Mouse (Mus musculus) testis, adult 2 months (tissue): ENCODE results near the gene Igsf8. TPM values are rescaled to one million over a fixed set of nuclear protein-coding genes. Genes with fewer than 3 reads are reported as not detected.

Experiments used
- H3K27ac ChIP-seq: fragments of 200-500 bp; 2 replicates; pipeline ENCODE4 v1.5.1; 2012; ENCODE audit warnings: low read depth, low read length; ENCODE audit not compliant: control insufficient read depth, insufficient read depth
- H3K27me3 ChIP-seq: fragments of 200-500 bp; 2 replicates; pipeline ENCODE4 v1.6.1; 2012; ENCODE audit warnings: mild to moderate bottlenecking, low read length, moderate library complexity; ENCODE audit not compliant: control insufficient read depth, insufficient read depth
- H3K36me3 ChIP-seq: fragments of 200-500 bp; 2 replicates; pipeline ENCODE4 v1.6.1; 2012; ENCODE audit warnings: mild to moderate bottlenecking, low read length; ENCODE audit not compliant: control insufficient read depth, insufficient read depth
- H3K4me1 ChIP-seq: fragments of 200-500 bp; 2 replicates; pipeline ENCODE4 v1.6.1; 2012; ENCODE audit warnings: low read length; ENCODE audit not compliant: control insufficient read depth, insufficient read depth
- H3K4me3 ChIP-seq: fragments of 200-500 bp; 2 replicates; pipeline ENCODE4 v1.5.1; 2012; ENCODE audit warnings: low read depth, mild to moderate bottlenecking, low read length, moderate library complexity, mixed read lengths; ENCODE audit not compliant: control insufficient read depth
- CTCF ChIP-seq: fragments of 200-500 bp; IDR thresholded peaks from 2 replicates; pipeline ENCODE4 v1.5.1; 2012; ENCODE audit warnings: low read depth, mild to moderate bottlenecking, inconsistent platforms, low read length, moderate library complexity; ENCODE audit not compliant: control insufficient read depth, insufficient read depth, insufficient replicate concordance
- POLR2A ChIP-seq: fragments of 200-500 bp; IDR thresholded peaks from 2 replicates; pipeline ENCODE4 v1.6.1; 2012; ENCODE audit warnings: low read depth, mild to moderate bottlenecking, inconsistent platforms, low read length, moderate library complexity; ENCODE audit not compliant: control insufficient read depth
- polyA plus RNA-seq: library from polyadenylated mRNA; depleted of rRNA; stranded (reverse); fragments of >200 nt; gene quantifications from 2 replicates; pipeline ENCODE4 v1.2.3, GENCODE M21; 2012

Igsf8 gene
- polyA plus RNA-seq, 1 experiment: 52.2 TPM

DNA sequence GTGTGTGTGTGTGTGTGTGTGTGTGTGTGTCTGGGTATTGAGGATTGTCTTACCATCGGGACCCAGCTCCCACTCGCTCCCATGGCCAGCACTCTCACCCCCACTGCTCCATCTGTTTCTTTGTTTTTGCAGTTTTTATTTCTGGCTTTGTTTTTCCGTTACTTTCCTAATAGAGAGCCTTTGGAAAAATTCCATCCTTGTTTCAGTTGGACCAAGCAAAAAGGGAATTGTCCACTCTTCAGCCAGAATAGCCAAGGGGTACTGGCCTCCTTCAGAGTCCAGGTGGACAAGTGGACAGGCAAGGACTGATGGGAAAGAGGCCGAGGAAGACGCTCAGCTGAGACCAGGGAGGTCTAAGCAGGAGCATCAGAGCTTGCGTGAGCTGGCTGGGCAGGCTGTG is 45.4 kb downstream of the Igsf8 start:
- no peak for TF ChIP-seq POLR2A
- no peak for TF ChIP-seq CTCF
- Histone ChIP-seq H3K4me1 (peaks cover 2% of the 10 kb centered on the region), H3K36me3 (no peaks in the 10 kb centered on the region), H3K27ac (peak overlapping the region; percentile 33; the same call in 1 of the 2 replicates), H3K27me3 (no peaks in the 10 kb centered on the region), H3K4me3 (no peak overlapping the region)

DNA sequence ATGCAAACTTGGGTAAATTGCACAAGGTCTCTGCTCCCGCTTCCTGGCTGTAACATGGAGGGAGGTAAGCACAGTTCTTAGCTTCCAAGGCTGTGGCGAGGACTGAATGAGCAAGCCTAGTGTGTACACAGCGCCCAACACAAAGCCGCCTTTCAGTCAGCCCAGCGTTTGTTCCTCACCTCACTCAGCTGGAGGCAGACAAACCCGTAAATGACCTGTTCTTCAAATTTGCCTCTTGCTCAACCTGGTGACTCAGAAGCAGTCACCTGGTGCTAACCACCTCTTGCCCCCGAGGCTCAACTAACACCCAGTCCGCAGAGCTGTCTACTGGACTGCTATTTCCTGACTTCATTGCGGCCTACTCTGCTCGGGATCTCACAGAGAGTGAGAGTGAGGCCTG is 46.5 kb downstream of the Igsf8 start:
- H3K27me3 ChIP-seq: no peaks in the 10 kb centered on the region
- H3K4me3 ChIP-seq: no peak overlapping the region
- no peak overlapping the region for H3K27ac ChIP-seq
- H3K4me1 ChIP-seq: peaks cover 2% of the 10 kb centered on the region
- no peaks in the 10 kb centered on the region for H3K36me3 ChIP-seq
- TF ChIP-seq POLR2A: no peak
- no peak for TF ChIP-seq CTCF

DNA sequence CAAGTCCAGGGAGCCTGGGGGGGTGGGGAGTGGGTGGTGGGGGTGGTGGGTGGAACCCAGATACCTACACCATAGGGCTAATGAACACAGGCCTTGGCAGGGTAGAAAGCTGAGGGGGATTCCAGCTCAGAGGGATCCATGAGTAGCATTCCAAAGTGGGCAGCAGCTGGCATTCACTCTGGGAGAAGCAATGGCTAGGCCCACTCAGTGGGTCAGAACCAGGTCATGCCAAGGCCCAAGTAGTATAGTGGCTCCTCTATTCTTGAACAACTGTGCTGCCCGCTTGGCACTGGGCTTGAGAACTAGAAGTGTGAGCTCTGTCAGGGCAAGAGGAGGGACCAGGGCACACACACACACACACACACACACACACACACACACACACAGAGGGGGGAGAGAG is 47.0 kb downstream of the Igsf8 start:
- Histone ChIP-seq H3K4me1 (peaks cover 5% of the 10 kb centered on the region), H3K27ac (no peak overlapping the region), H3K27me3 (no peaks in the 10 kb centered on the region), H3K4me3 (no peak overlapping the region), H3K36me3 (no peaks in the 10 kb centered on the region)
- no peak for TF ChIP-seq POLR2A

DNA sequence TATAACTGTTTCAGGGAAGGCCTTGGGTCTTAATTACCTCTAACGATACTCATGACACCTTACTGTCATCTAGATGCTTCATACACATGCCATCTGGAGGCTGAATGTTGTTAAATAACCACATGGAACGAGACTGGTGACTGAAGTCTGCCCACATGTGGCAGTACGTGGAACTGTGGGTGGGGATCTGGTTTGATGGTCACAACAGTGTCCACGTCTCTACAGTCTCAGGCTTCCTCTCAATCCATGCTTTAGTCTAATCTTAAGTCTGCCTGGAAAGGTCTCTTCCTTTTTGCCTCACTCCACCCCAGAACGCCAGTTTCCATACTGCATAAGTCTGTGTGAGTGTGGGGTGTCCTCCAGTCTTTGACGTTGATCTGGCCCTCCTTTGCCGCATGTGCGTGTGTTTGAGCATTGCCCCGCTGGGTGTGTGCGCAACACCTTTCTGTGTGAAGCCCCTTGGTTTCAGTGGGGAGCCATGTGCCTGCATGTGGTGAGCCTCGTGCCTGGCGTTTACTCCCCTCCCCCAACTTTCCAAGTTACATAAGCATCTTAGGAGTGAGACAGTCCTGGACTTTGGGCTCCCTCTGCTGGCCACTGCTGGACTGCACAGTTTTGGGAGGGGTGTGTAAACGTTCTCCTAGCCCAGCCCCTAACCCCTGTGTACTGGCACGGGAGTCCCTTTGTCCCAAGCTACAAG is 48.4 kb downstream of the Igsf8 start:
- H3K36me3 ChIP-seq: no peaks in the 10 kb centered on the region
- peak overlapping the region; percentile 97 for H3K27ac ChIP-seq
- TF ChIP-seq CTCF (peak; percentile 86; the same call in 1 of the 2 replicates), POLR2A (no peak)
- H3K4me3 ChIP-seq: no peak overlapping the region
- peaks cover 5% of the 10 kb centered on the region for H3K4me1 ChIP-seq
- H3K27me3 ChIP-seq: no peaks in the 10 kb centered on the region

DNA sequence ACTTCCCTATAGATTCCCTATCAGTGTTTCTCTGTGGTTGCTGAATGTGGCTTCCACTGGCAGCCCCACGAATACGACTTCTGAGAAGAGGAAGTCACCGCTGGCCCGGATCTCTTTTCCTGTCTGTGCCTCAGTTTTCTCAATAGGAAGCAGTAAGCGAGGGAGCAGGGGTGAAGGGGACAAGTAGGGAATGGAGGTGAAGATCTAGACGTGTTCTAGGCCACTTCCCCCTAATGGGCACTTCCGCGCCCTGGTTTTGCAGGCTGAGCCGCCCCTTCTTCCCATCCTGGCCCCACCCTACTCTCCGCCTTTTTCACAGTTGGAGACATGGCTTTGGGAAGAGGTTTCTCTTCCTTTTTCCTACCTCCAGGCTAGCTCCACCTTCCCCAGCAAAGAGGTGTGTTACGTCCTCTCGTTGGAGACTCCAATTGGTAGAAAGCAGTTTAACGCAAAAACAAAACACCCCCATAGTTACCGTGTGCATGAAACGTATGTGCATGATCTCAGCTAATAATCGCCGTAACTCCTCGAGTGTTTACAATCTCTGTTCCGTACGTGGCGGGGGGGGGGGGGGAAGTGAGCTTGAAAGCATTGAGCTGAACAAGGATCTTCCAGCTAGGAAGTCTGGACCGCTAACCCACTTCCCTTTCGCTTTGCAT is 49.9 kb downstream of the Igsf8 start:
- Histone ChIP-seq H3K4me1 (peaks cover 5% of the 10 kb centered on the region), H3K27ac (peak overlapping the region; percentile 89), H3K4me3 (peak overlapping the region; percentile 83), H3K36me3 (no peaks in the 10 kb centered on the region), H3K27me3 (no peaks in the 10 kb centered on the region)
- TF ChIP-seq CTCF (no peak), POLR2A (peak; percentile 39; the same call in 1 of the 2 replicates)

DNA sequence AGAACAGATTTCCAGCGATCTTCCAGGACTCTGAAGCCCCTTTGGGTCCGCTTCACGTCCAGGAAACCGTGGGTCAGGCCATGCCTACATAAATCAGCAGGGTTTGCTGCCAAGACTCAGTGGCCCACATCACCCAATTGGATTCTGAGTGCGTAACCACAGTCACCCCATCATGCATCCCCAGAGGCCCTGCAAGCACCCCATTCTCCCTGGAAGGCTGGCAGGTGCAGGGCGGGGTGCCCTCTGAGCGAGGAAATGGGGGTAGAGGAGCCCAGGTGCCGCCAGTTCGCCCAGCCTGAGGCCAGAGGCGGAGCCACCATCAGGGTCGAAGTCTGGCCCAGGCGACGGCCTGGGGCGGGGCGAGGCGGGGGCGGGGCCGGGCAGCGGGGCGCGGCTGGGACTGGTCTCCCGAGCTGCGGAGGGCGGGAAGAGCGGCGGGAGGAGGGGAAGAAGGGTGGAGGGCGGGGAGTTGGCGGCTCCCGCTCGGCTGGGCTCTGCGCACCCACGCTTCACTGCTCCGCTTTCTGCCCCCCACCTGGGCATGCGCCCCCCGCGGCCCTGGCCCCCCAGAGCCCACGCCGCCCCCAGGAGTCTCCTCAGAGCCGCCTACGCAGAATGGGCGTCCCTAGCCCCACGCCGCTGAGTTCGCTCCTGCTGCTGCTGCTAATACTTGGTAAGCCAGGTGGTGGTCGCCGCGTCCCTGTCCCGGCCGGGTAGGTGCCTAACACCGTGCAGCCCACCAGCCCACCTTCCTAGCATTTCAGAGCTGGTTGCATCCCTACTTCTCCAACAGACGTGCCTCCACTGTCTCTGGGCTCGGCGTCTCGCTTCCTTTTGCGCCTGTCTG is 50.7 kb downstream of the Igsf8 start:
- peaks cover 5% of the 10 kb centered on the region for H3K4me1 ChIP-seq
- H3K36me3 ChIP-seq: no peaks in the 10 kb centered on the region
- H3K27me3 ChIP-seq: no peaks in the 10 kb centered on the region
- H3K4me3 ChIP-seq: peak overlapping the region; percentile 83
- TF ChIP-seq POLR2A: peak; percentile 40
- TF ChIP-seq CTCF: no peak
- peak overlapping the region; percentile 89 for H3K27ac ChIP-seq
